Mouse (Mus musculus): Measurements from ENCODE around the gene Bcl2a1a. TPM values are rescaled to one million over a fixed set of nuclear protein-coding genes. Genes with fewer than 3 reads are reported as not detected.
"Not testable (repeated sequence)": the region's sequence is repeated elsewhere in the genome, so short reads cannot be mapped to it uniquely, and the experiment has no call there.

The Bcl2a1a gene
- total RNA-seq (2014; rRNA removed) (not detected in 2 replicates), polyA plus RNA-seq (2015; fragmentation: Nextera tagmentation; extraction: Ambion mirVana) (not detected in 2 replicates)

DNA sequence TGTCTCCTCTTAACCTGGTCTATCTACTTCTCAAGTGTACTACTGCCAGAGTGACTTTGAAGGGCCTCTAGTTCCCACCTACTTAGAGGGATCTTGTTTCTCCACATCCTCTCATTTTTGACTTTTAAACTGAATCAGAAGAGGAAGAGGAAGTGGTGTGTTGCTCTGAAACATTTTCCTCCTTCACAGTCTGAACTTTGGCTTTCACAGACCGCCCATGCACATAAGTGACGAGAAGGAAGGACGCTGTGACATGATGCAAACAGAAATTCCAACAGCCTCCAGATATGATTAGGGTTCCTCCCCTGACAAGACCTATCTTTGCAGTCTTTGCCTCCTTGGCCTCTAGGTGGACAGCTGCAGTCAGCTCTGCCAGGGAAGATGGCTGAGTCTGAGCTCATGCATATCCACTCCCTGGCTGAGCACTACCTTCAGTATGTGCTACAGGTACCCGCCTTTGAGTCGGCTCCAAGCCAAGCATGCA lies at the start of gene Bcl2a1a:
Gene Bcl2a1a (plus strand): TSS at position 231 of the 484 bp plus-strand sequence.
- not testable (repeated sequence) for H3K9ac ChIP-seq; H3K4me3 ChIP-seq (ENCODE audit: low read depth, low read length); DNase-seq; H3K4me1 ChIP-seq (ENCODE audit: insufficient read depth); H3K27me3 ChIP-seq (ENCODE audit: insufficient read depth, low read length); ATAC-seq; H3K9me3 ChIP-seq (ENCODE audit: low read length); H3K4me2 ChIP-seq (ENCODE audit: low read depth); H3K27ac ChIP-seq (ENCODE audit: low read depth, low read length); H3K36me3 ChIP-seq (ENCODE audit: insufficient read depth)
- WGBS: 93% methylated on average over 5 of the region's 5 CpGs

DNA sequence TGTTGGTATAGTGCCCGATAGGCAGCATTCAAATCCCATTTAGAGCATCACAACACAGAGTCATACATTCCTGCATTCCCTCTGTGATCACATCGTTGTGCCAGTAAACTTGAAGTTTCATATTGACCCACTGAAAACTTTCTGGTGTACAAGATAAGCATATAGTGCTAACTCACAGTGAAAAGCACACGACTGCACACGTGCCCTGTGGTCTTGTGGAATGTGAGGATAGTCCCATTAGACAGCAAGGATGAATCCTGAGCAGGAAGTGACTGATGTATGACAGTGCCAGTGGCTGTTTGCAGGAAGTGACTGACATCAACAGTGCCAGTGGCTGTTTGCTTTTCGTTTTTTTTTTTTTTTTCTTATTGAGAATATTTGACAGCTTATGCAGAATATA lies 40.1 kb upstream of the Bcl2a1a start:
- WGBS: 85% methylated on average over 4 of the region's 5 CpGs
- H3K36me3 ChIP-seq (ENCODE audit: insufficient read depth): not testable (repeated sequence)

DNA sequence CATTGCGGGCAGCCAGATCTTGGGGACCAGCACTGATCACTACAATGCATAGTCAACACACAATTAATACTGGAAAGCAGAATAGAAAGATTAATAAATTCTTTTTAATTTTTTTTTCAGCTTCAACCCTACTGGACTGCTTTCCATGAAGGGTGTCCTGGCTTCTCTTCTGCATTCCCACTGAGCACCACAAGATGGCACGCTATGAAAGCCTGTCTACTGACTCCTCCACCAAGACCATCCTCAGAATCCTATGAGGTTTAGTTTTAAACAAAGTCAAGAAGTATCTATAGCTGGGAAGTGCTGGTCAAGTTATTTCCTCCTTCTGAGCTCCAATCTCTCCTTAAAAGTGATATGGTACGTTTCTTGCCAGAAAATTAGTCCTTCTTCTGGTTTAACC lies 18.4 kb upstream of the Bcl2a1a start:
- H3K4me2 ChIP-seq (ENCODE audit: low read depth); ATAC-seq; H3K4me1 ChIP-seq (ENCODE audit: insufficient read depth); H3K9me3 ChIP-seq (ENCODE audit: low read length); H3K9ac ChIP-seq; H3K27me3 ChIP-seq (ENCODE audit: insufficient read depth, low read length); H3K4me3 ChIP-seq (ENCODE audit: low read depth, low read length); H3K27ac ChIP-seq (ENCODE audit: low read depth, low read length); H3K36me3 ChIP-seq (ENCODE audit: insufficient read depth); DNase-seq: not testable (repeated sequence)
- 9% methylated on average over 1 of the region's 3 CpGs for WGBS
- peak; percentile 21; the same call in 1 of the 2 replicates for TF ChIP-seq CTCF (IDR thresholded peaks at IDR 0.05; ENCODE audit: low read depth)

More for the DNA sequence above, 40.1 kb upstream of the Bcl2a1a start:
- not testable (repeated sequence) for DNase-seq; H3K9ac ChIP-seq; H3K27me3 ChIP-seq (ENCODE audit: insufficient read depth, low read length); H3K9me3 ChIP-seq (ENCODE audit: low read length); H3K4me3 ChIP-seq (ENCODE audit: low read depth, low read length); H3K27ac ChIP-seq (ENCODE audit: low read depth, low read length); H3K4me2 ChIP-seq (ENCODE audit: low read depth); H3K4me1 ChIP-seq (ENCODE audit: insufficient read depth); ATAC-seq

DNA sequence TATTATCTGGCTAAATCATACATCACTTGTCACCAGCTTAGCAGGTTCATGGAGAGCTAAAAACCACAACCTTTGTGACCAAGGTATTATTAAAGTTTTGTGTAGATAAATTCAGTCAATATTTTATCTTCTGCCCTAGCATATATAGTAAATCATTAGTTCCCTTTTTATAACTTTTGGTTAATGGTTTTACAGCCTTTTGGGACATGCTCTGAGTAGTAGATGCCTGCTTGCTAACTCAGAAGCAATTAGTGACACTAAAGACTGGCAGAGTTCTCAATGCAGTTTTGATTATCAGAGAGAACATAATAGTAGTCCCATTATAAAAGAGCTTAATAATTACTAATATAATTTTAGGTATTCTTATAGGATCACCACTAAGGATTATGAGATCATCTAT lies 5.2 kb upstream of the Bcl2a1a start:
- not testable (repeated sequence) for H3K27me3 ChIP-seq (ENCODE audit: insufficient read depth, low read length); ATAC-seq; DNase-seq; H3K4me2 ChIP-seq (ENCODE audit: low read depth); H3K9ac ChIP-seq; H3K36me3 ChIP-seq (ENCODE audit: insufficient read depth); H3K4me1 ChIP-seq (ENCODE audit: insufficient read depth); H3K27ac ChIP-seq (ENCODE audit: low read depth, low read length); H3K4me3 ChIP-seq (ENCODE audit: low read depth, low read length); H3K9me3 ChIP-seq (ENCODE audit: low read length)

DNA sequence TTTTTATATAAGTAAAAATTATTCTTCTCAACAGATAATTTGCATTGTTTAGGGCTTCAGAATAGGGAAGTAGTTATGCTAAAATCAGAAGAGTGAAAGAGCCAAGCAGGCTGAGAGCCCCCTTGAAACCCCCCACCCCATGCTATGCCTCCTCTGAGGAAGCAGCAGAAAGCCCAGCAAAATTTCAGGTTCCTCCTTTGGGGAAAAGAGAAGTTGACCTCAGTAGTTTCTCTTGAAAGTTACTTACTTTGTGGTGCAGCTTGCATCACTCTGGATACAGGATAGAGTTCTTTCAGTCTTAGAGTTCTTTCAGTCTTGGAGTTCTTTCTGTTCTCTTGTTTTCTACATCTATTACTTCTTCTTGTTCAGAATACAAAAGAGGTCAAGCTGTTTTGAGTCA lies 3.5 kb upstream of the Bcl2a1a start:
- DNase-seq; H3K4me3 ChIP-seq (ENCODE audit: low read depth, low read length); H3K36me3 ChIP-seq (ENCODE audit: insufficient read depth); H3K27me3 ChIP-seq (ENCODE audit: insufficient read depth, low read length); H3K27ac ChIP-seq (ENCODE audit: low read depth, low read length); H3K4me2 ChIP-seq (ENCODE audit: low read depth); H3K9ac ChIP-seq; ATAC-seq; H3K4me1 ChIP-seq (ENCODE audit: insufficient read depth); H3K9me3 ChIP-seq (ENCODE audit: low read length): not testable (repeated sequence)

DNA sequence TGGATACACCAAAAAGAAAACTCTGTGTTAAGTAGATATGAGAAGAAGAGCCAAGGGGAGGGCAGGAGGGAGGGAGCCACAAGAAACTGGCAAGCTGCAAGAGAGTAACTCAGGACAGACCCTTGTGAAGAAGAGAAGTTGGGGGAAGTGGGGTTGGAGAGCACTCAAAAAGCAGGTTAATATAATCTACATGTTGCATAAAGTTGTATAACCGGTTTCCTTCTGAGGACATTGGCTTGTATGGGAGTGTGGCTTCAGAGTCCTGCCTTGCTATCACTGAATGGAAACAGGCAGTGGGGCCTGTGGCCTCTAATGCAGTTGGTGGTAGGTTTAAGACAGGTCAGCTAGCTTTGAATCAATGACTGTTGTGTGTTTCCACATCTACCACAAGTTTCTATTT lies 1.5 kb upstream of the Bcl2a1a start:
- H3K27ac ChIP-seq (ENCODE audit: low read depth, low read length); H3K4me1 ChIP-seq (ENCODE audit: insufficient read depth); H3K9me3 ChIP-seq (ENCODE audit: low read length); DNase-seq; H3K4me3 ChIP-seq (ENCODE audit: low read depth, low read length); H3K27me3 ChIP-seq (ENCODE audit: insufficient read depth, low read length); H3K4me2 ChIP-seq (ENCODE audit: low read depth); ATAC-seq; H3K36me3 ChIP-seq (ENCODE audit: insufficient read depth); H3K9ac ChIP-seq: not testable (repeated sequence)
- 100% methylated on average over 1 of the region's 1 CpGs for WGBS

DNA sequence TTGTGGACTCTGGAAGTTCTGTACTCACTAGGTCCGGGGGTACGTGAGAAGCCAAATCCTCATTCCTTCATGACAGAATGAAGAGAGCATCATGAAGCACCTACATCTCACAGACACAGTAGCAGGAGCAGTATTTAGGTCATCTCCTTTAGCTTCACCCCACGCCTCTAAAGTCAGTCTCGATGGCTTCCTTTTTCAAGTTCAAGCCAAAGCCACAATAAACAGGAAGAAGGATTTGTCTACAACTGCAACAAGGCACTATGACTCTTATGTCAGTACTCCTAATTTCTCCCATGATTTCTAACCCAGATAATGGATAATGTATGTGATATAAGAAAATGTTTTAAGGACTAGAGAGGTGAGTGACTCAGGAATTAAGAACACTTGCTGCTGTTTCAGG lies 665 bp upstream of the Bcl2a1a start:
- H3K27ac ChIP-seq (ENCODE audit: low read depth, low read length); ATAC-seq; H3K4me3 ChIP-seq (ENCODE audit: low read depth, low read length); H3K36me3 ChIP-seq (ENCODE audit: insufficient read depth); H3K4me1 ChIP-seq (ENCODE audit: insufficient read depth); H3K4me2 ChIP-seq (ENCODE audit: low read depth); H3K9me3 ChIP-seq (ENCODE audit: low read length); DNase-seq; H3K27me3 ChIP-seq (ENCODE audit: insufficient read depth, low read length); H3K9ac ChIP-seq: not testable (repeated sequence)
- WGBS: 96% methylated on average over 2 of the region's 4 CpGs

DNA sequence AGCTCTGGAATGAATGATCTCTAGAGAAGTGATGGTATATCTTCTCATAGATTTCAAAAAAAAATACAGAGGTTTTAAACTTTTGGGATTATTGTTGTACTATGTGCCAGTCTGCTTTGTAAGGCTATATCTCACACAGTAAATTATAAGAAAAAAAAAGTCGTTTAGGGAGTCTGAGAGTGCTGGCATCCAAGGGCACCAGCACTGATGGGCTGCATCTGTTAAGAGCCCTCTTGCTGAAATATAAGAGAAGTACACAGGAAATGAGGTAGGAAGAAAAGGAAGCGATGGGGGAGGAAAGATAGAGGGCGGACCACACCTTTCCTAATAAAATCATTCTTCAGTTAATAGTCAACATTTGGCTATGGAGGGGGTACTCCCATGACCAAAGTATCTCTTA lies 2.2 kb downstream of the Bcl2a1a start:
- no peaks in the 10 kb centered on the region for H3K9me3 ChIP-seq (ENCODE audit: low read length)
- no peak for TF ChIP-seq CTCF (IDR thresholded peaks at IDR 0.05; ENCODE audit: low read depth)
- ATAC-seq: no peak
- no peak overlapping the region for H3K4me3 ChIP-seq (ENCODE audit: low read depth, low read length)
- H3K36me3 ChIP-seq (ENCODE audit: insufficient read depth): no peaks in the 10 kb centered on the region
- no peak overlapping the region for H3K27ac ChIP-seq (ENCODE audit: low read depth, low read length)
- 89% methylated on average over 3 of the region's 3 CpGs for WGBS
- no peak for DNase-seq
- no peak overlapping the region for H3K4me2 ChIP-seq (ENCODE audit: low read depth)
- H3K9ac ChIP-seq: no peak overlapping the region
- H3K27me3 ChIP-seq (ENCODE audit: insufficient read depth, low read length): no peaks in the 10 kb centered on the region
- no peaks in the 10 kb centered on the region for H3K4me1 ChIP-seq (ENCODE audit: insufficient read depth)

DNA sequence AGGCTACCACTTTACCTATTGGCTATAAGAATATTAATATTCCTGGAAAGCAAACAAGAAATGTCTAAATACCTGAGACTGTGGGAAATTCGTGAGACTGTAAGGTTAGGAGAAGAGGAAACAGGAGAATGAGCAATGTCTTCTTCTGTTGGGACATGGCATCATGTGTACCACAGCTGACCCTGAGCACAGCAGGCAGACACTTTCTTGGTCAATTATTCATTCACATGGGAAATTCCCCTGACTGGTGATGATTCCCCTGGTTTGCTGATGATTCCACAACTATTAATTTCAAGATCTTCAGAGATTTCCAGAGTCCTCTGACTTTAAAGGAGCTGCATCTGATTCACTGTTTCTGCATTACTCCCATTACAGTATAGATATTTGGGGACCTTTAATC lies 3.3 kb downstream of the Bcl2a1a start:
- H3K9ac ChIP-seq; H3K4me2 ChIP-seq (ENCODE audit: low read depth); ATAC-seq; H3K36me3 ChIP-seq (ENCODE audit: insufficient read depth); H3K27ac ChIP-seq (ENCODE audit: low read depth, low read length); H3K9me3 ChIP-seq (ENCODE audit: low read length); DNase-seq; H3K27me3 ChIP-seq (ENCODE audit: insufficient read depth, low read length); H3K4me1 ChIP-seq (ENCODE audit: insufficient read depth); H3K4me3 ChIP-seq (ENCODE audit: low read depth, low read length): not testable (repeated sequence)
- WGBS: 62% methylated on average over 1 of the region's 1 CpGs

DNA sequence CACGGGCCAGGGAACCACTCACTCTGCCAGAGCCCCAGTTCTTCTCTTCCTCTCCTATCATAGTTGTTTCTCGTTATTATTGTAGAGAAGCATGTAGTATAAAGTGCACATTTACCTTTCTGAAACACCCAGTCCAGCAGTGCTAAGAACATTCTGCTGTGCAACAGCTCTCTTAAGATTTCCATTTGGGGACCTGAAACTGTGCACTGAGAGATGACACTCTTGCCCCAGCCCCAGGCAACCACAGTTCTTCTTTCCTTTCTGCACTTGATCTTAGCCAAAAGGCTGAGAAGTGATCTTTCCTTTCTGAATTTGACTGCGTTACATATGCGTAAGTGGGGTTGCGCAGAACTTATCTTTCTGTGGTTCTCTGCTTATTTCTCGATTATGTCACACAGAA lies 9.8 kb downstream of the Bcl2a1a start:
- WGBS: no CpG with 5 or more reads among the region's 6 CpGs
- not testable (repeated sequence) for H3K27me3 ChIP-seq (ENCODE audit: insufficient read depth, low read length); H3K4me3 ChIP-seq (ENCODE audit: low read depth, low read length)

DNA sequence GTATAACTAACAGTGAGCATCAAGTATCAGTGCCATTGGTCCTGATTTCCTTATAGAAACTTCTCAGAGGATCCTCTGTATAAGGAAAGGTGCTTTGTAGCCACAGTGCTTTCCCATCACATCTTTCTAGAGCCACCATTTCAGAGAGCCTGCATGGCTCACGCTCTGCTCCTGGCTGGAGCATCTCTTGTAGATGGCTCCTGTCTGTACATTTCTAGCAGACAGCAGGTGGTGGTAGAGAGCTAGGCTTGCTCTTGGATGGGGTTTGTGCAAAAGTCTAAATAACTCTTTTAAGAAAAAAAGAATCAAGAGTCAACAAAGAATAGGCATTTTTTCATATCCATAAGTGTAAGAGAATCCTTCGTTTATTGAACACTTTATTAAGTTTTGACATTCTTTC lies 12.8 kb downstream of the Bcl2a1a start:
- not testable (repeated sequence) for H3K27ac ChIP-seq (ENCODE audit: low read depth, low read length); H3K36me3 ChIP-seq (ENCODE audit: insufficient read depth); H3K9ac ChIP-seq; H3K27me3 ChIP-seq (ENCODE audit: insufficient read depth, low read length); H3K4me2 ChIP-seq (ENCODE audit: low read depth); H3K4me1 ChIP-seq (ENCODE audit: insufficient read depth); H3K9me3 ChIP-seq (ENCODE audit: low read length); H3K4me3 ChIP-seq (ENCODE audit: low read depth, low read length); DNase-seq
- peak; percentile 82 for ATAC-seq
- WGBS: 60% methylated on average over 1 of the region's 2 CpGs

More for the DNA sequence above, 9.8 kb downstream of the Bcl2a1a start:
- not testable (repeated sequence) for H3K27ac ChIP-seq (ENCODE audit: low read depth, low read length); H3K4me1 ChIP-seq (ENCODE audit: insufficient read depth); H3K9ac ChIP-seq; H3K36me3 ChIP-seq (ENCODE audit: insufficient read depth); DNase-seq; ATAC-seq; H3K4me2 ChIP-seq (ENCODE audit: low read depth); H3K9me3 ChIP-seq (ENCODE audit: low read length)
